In the genomic region with DNA sequence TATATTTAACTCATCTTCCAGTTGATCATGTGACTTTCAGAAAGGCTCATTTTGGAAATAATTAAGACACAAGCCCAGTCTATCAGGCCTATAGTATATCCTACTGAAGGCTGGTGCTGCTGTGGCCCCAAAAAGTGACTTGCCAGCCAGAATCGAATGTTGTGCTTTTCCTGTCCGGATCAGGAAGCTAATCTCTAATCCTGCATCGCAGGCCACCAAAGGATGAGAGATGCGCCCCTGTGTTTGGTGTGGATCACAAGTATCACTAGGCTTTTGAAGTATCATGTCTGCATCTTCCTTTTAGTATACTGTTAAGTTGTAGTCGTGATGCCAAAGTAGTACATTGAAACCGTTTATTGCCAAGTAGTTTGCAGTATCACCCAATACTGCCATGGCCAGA, we compare ENCODE assay signal across 21 mouse cellular contexts. TPM values are rescaled to one million over a fixed set of nuclear protein-coding genes. Genes with fewer than 3 reads are reported as not detected.
DNase-seq lines count a peak whose midpoint lies in the region; ATAC-seq lines count a peak whose summit lies in the region.
"Had no signal": no experiment of that assay in that cellular context is flagged by ENCODE, and none has a peak within 500 bp of the region (broad histone marks: within the 10 kb centered on the region; RNA-seq: fewer than 3 reads in every experiment).

No protein-coding gene starts in this region.

- no peak for ATAC-seq in heart, embryonic 12.5 days (ENCODE audit: insufficient number of reproducible peaks, low FRiP score)
- ATAC-seq: activated CD4-positive, CD25-positive, alpha-beta regulatory T cell, adult 4 months; CD4-positive, CD25-positive, alpha-beta regulatory T cell, adult 4 months; Patski had no signal

- H3K27me3 ChIP-seq in heart, embryonic 12.5 days (replicated peaks): no peaks in the 10 kb centered on the region
- H3K27me3 ChIP-seq in heart, embryonic 10.5 days (ENCODE audit: insufficient read depth, poor library complexity, severe bottlenecking): no peaks in the 10 kb centered on the region
- H3K27me3 ChIP-seq: CH12.LX, Patski had no signal

- no peak overlapping the region for H3K9ac ChIP-seq in heart, embryonic 12.5 days

- no peaks in the 10 kb centered on the region for H3K36me3 ChIP-seq in heart, embryonic 12.5 days
- no peaks in the 10 kb centered on the region for H3K36me3 ChIP-seq in heart, embryonic 10.5 days
- H3K36me3 ChIP-seq: G1E had no signal

- H3K4me3 ChIP-seq in heart, embryonic 12.5 days: no peak overlapping the region
- H3K4me3 ChIP-seq in heart, embryonic 10.5 days: no peak overlapping the region

- H3K9me3 ChIP-seq in heart, embryonic 12.5 days (replicated peaks): no peaks in the 10 kb centered on the region
- no peaks in the 10 kb centered on the region for H3K9me3 ChIP-seq in heart, embryonic 10.5 days
- H3K9me3 ChIP-seq: G1E had no signal

- 79% methylated on average over 6 of the region's 6 CpGs for WGBS in heart, embryonic 12.5 days
- 83% methylated on average over 6 of the region's 6 CpGs for WGBS in heart, embryonic 10.5 days

- intact Hi-C loops in heart, postnatal 36 days (cut with DNase I): no loop called here

- H3K4me2 ChIP-seq in heart, embryonic 12.5 days: no peak overlapping the region

- peak; percentile 53 for DNase-seq in heart, adult 11 months
- peak; percentile 52 for DNase-seq in heart, embryonic 10.5 days (ENCODE audit: low spot score)
- no peak for DNase-seq in heart, postnatal 36 days
- DNase-seq in right cerebral cortex, postnatal 10 days (ENCODE audit: low spot score in 2 of 2): peak; percentile 6 to 15
- DNase-seq in right cerebral cortex, postnatal 36 days (ENCODE audit: low spot score in 2 of 2): no peak
- DNase-seq: adrenal gland, adult 2 months; adrenal gland, adult 8-10 months; adrenal gland, postnatal 10 days; adrenal gland, postnatal 14 days; adrenal gland, postnatal 25 days; adrenal gland, postnatal 36 days; B cell, adult 2 months; cerebellum, adult 11 months; cerebellum, adult 11-12 months; cerebellum, adult 18-20 months had no signal

- no peak overlapping the region for H3K27ac ChIP-seq in heart, embryonic 12.5 days (ENCODE audit: poor library complexity, severe bottlenecking)
- H3K27ac ChIP-seq in heart, embryonic 10.5 days: no peak overlapping the region

- no peaks in the 10 kb centered on the region for H3K4me1 ChIP-seq in heart, embryonic 12.5 days (replicated peaks)
- H3K4me1 ChIP-seq in heart, embryonic 10.5 days: no peaks in the 10 kb centered on the region

RNA-seq across cellular contexts. Expression of a gene that starts 53.5 kb away (rescaled TPM):
- polyA plus RNA-seq in heart, embryonic 12.5 days (2016; fragmentation: Nextera tagmentation; extraction: Ambion mirVana): 37.6 and 37.8 TPM in 2 replicates
- polyA plus RNA-seq in heart, embryonic 10.5 days (2016; fragmentation: Nextera tagmentation; extraction: Ambion mirVana): 35.2 and 37.1 TPM in 2 replicates
- total RNA-seq in heart, postnatal 36 days (2021): 10 to 100 TPM; 11.2 to 13.8 TPM

Comparison
In these comparisons a context has a peak if more than half of its experiments do, and no peak if none do; other contexts are left out.
1. DNase-seq: peak in heart, adult 11 months (single experiment), heart, embryonic 10.5 days (single experiment) and right cerebral cortex, postnatal 10 days (2 of 2); none in heart, postnatal 36 days (0 of 2) and right cerebral cortex, postnatal 36 days (0 of 2).